Mouse (Mus musculus): ENCODE data around the gene Nid2. TPM values are rescaled to one million over a fixed set of nuclear protein-coding genes. Genes with fewer than 3 reads are reported as not detected.

Gene Nid2
- polyA plus RNA-seq, 1 experiment = not detected

GRCm38 (mm10) chr14:19809934-19810333, 58.9 kb downstream of the Nid2 start:
- Histone ChIP-seq H3K4me1 (ENCODE audit: control insufficient read depth, insufficient read depth, low read length) (no peaks in the 10 kb centered on the region), H3K27ac (ENCODE audit: insufficient read depth, low read depth, low read length) (no peak overlapping the region), H3K4me3 (ENCODE audit: insufficient read depth, low read depth, low read length) (no peak overlapping the region)
- TF ChIP-seq POLR2A (IDR thresholded peaks at IDR 0.05; ENCODE audit: insufficient read depth, low read depth, low read length) = no peak
- TF ChIP-seq CTCF (IDR thresholded peaks at IDR 0.05; ENCODE audit: insufficient read depth, low read depth, low read length) = no peak
- WGBS = 46% methylated on average over 10 of the region's 10 CpGs

- TF ChIP-seq POLR2A (IDR thresholded peaks at IDR 0.05; ENCODE audit: insufficient read depth, low read depth, low read length) (no peak), CTCF (IDR thresholded peaks at IDR 0.05; ENCODE audit: insufficient read depth, low read depth, low read length) (no peak)
- 55% methylated on average over 2 of the region's 2 CpGs for WGBS
- Histone ChIP-seq H3K27ac (ENCODE audit: insufficient read depth, low read depth, low read length) (no peak overlapping the region), H3K4me3 (ENCODE audit: insufficient read depth, low read depth, low read length) (no peak overlapping the region), H3K4me1 (ENCODE audit: control insufficient read depth, insufficient read depth, low read length) (no peaks in the 10 kb centered on the region)
These were observed 62.0 kb downstream of the Nid2 start for GRCm38 (mm10) chr14:19813061-19813460.

- 2% methylated on average over 1 of the region's 1 CpGs for WGBS
- Histone ChIP-seq H3K4me1 (ENCODE audit: control insufficient read depth, insufficient read depth, low read length) (peaks cover 3% of the 10 kb centered on the region; the same call in 1 of the 2 replicates), H3K4me3 (ENCODE audit: insufficient read depth, low read depth, low read length) (no peak overlapping the region), H3K27ac (ENCODE audit: insufficient read depth, low read depth, low read length) (no peak overlapping the region)
- no peak for TF ChIP-seq CTCF (IDR thresholded peaks at IDR 0.05; ENCODE audit: insufficient read depth, low read depth, low read length)
These were observed 66.9 kb downstream of the Nid2 start for GRCm38 (mm10) chr14:19817949-19818348.

GRCm38 (mm10) chr14:19821686-19822085, 70.6 kb downstream of the Nid2 start:
- Histone ChIP-seq H3K4me3 (ENCODE audit: insufficient read depth, low read depth, low read length) (no peak overlapping the region), H3K4me1 (ENCODE audit: control insufficient read depth, insufficient read depth, low read length) (peaks cover 5% of the 10 kb centered on the region; the same call in 1 of the 2 replicates), H3K27ac (ENCODE audit: insufficient read depth, low read depth, low read length) (no peak overlapping the region)
- WGBS = 94% methylated on average over 5 of the region's 5 CpGs
- TF ChIP-seq CTCF (IDR thresholded peaks at IDR 0.05; ENCODE audit: insufficient read depth, low read depth, low read length) (no peak), POLR2A (IDR thresholded peaks at IDR 0.05; ENCODE audit: insufficient read depth, low read depth, low read length) (no peak)

- Histone ChIP-seq H3K4me3 (ENCODE audit: insufficient read depth, low read depth, low read length) (peak within 1 kb of the TSS; percentile 91), H3K4me1 (ENCODE audit: control insufficient read depth, insufficient read depth, low read length) (peaks cover 5% of the 10 kb centered on the region; the same call in 1 of the 2 replicates), H3K27ac (ENCODE audit: insufficient read depth, low read depth, low read length) (peak within 1 kb of the TSS; percentile 46)
- WGBS = under 1% methylated on average over 80 of the region's 80 CpGs
- peak; percentile 83; the same call in 1 of the 2 replicates for TF ChIP-seq POLR2A (IDR thresholded peaks at IDR 0.05; ENCODE audit: insufficient read depth, low read depth, low read length)
- no peak for TF ChIP-seq CTCF (IDR thresholded peaks at IDR 0.05; ENCODE audit: insufficient read depth, low read depth, low read length)
These were observed 72.5 kb downstream of the Nid2 start, which contains the start of gene Rtraf for GRCm38 (mm10) chr14:19823321-19824142. Gene Rtraf (minus strand): TSS chr14:19823824.

GRCm38 (mm10) chr14:19825481-19825880, 74.4 kb downstream of the Nid2 start:
- no peak for TF ChIP-seq CTCF (IDR thresholded peaks at IDR 0.05; ENCODE audit: insufficient read depth, low read depth, low read length)
- TF ChIP-seq POLR2A (IDR thresholded peaks at IDR 0.05; ENCODE audit: insufficient read depth, low read depth, low read length) = no peak
- 10% methylated on average over 11 of the region's 11 CpGs for WGBS
- H3K4me3 ChIP-seq (ENCODE audit: insufficient read depth, low read depth, low read length) = no peak overlapping the region
- no peak overlapping the region for H3K27ac ChIP-seq (ENCODE audit: insufficient read depth, low read depth, low read length)
- peaks cover 5% of the 10 kb centered on the region; the same call in 1 of the 2 replicates for H3K4me1 ChIP-seq (ENCODE audit: control insufficient read depth, insufficient read depth, low read length)

GRCm38 (mm10) chr14:19836289-19836688, 85.2 kb downstream of the Nid2 start:
- Histone ChIP-seq H3K27ac (ENCODE audit: insufficient read depth, low read depth, low read length) (no peak overlapping the region), H3K4me3 (ENCODE audit: insufficient read depth, low read depth, low read length) (no peak overlapping the region), H3K4me1 (ENCODE audit: control insufficient read depth, insufficient read depth, low read length) (peaks cover 3% of the 10 kb centered on the region; the same call in 1 of the 2 replicates)
- no peak for TF ChIP-seq CTCF (IDR thresholded peaks at IDR 0.05; ENCODE audit: insufficient read depth, low read depth, low read length)
- 93% methylated on average over 3 of the region's 3 CpGs for WGBS

- 20% methylated on average over 15 of the region's 15 CpGs for WGBS
- Histone ChIP-seq H3K4me3 (ENCODE audit: insufficient read depth, low read depth, low read length) (peak overlapping the region; percentile 13; the same call in 1 of the 2 replicates), H3K27ac (ENCODE audit: insufficient read depth, low read depth, low read length) (no peak overlapping the region), H3K4me1 (ENCODE audit: control insufficient read depth, insufficient read depth, low read length) (peaks cover 3% of the 10 kb centered on the region; the same call in 1 of the 2 replicates)
- no peak for TF ChIP-seq POLR2A (IDR thresholded peaks at IDR 0.05; ENCODE audit: insufficient read depth, low read depth, low read length)
- TF ChIP-seq CTCF (IDR thresholded peaks at IDR 0.05; ENCODE audit: insufficient read depth, low read depth, low read length) = peak; percentile 60; the same call in 1 of the 2 replicates
These were observed 88.7 kb downstream of the Nid2 start for GRCm38 (mm10) chr14:19839600-19840332.

GRCm38 (mm10) chr14:19853471-19853870, 102.4 kb downstream of the Nid2 start:
- H3K4me3 ChIP-seq (ENCODE audit: insufficient read depth, low read depth, low read length) = no peak overlapping the region
- TF ChIP-seq POLR2A (IDR thresholded peaks at IDR 0.05; ENCODE audit: insufficient read depth, low read depth, low read length) = no peak
- TF ChIP-seq CTCF (IDR thresholded peaks at IDR 0.05; ENCODE audit: insufficient read depth, low read depth, low read length) = no peak
- H3K27ac ChIP-seq (ENCODE audit: insufficient read depth, low read depth, low read length) = no peak overlapping the region
- 83% methylated on average over 3 of the region's 3 CpGs for WGBS
- no peaks in the 10 kb centered on the region for H3K4me1 ChIP-seq (ENCODE audit: control insufficient read depth, insufficient read depth, low read length)
